Mouse (Mus musculus) frontal cortex, postnatal 10 days (tissue): Measurements from ENCODE around the gene Tecpr2.

ENCODE experiments used
- DNase-seq, 2 experiments: peaks; one replicate each; pipeline ENCODE4 v3.0.0; 2022; ENCODE audit warnings: low spot score in 2 of 2, mixed read lengths in 1 of 2

Gene Tecpr2

DNA sequence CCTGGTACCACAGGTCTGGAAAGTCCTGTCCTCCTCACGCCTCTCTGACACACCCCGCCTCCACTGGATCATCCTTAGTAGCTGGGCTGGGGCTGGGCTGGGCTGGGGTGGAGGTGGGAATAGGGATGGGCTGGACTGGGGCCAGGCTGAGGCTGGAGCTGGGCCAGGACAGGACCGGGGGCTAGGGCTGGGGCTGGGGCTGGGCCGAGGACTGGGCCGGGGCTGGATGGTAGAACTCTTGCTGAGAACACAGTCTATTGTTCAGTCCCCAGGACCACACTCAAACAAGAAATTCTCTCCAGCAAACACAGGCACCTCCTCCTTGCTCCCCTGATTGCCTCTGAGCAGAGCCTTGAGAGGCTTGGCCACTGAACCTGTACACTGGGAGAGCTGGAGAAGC, 117.3 kb downstream of the Tecpr2 start:
- DNase-seq = no peak

DNA sequence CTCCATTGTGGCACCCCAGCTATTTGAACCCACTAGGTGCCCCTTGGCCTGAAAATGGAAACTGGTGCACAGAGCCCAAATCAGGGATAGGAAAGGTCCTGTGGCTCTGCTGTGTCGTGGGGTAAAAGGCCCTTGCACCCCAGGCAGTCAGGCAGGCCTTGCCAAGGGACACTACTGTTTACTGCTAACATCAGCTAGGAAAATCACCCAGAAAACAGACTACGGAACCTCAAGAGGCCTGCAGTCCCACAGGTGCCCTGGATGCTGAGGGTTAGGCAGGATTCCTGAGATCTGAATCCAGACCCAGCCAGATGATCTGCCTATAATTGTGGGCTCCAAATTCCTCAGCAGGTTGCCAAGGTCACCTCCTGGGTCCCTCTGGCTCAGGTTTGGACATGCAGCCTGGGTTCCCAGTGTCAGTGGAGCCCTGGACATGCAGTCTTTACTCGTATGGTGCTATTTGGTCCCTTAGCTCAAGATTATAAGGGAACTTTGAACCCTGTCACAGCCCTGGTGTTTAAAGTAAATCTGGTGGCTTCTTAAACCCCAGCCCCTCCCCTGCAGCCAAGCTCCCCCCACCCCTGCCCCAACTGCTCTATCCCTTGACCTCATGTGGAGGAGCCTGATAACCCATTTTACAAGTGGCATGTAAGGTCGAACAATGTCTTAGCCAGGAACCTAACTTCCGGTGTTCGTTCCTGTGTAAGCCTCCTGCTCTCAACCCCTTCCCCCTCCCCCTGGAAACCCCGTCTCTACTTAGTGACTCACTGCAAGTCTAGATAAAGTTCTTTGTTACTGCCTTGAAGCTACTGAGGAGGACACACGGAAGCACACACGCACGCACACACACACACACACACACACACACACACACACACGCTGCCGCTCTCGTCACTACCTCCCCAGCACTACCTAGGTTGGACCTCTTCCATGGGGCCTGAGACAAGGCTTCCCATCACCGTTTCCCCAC, 118.4 kb downstream of the Tecpr2 start:
- no peak for DNase-seq

DNA sequence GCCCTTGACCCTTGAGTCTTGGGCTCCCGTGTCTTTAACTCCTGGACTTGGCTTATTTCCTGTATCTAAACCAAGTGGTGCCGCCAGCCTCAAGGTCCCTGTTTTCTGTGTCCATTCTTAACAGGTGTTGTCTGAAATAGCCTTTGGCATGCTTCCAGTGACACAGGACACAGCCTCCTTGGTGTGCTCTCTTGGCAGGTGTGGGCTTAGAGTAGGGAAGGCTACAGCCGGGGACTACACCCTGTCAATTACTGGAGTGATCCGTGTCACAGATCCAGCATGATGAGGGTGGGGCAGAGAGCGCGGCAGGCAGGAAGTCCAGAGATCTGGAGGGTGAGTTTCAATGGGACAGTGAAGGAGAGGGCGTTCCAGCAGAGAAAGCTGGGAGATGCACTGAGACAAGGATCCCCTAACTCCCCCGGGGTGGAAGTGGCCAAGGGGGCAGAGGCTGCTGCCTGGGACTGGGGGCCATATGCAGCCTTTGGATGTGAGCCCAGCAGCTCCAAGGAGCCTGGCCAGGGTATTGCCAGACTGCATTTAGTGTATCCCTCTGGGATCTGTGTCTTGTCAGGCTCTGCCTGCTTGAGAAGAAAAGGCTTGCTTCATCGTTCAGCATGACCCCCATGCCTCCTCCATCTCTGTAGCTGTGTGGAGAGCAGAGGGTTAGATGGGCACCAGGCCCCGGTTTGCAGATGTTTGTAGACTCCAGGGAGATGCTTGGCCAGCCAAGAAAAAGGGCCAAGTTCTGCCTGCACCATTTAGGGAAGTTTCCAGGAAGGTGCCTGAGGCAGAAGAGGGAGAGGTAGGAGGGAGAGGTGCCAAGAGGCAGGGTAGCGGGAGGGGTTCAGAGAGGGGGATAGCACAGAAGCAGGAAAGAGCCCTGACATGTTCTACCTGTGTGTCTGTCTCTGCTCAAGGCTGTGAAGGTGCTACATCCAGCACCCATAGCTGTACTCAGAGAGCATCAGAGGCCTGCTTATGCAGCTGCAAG, 119.7 kb downstream of the Tecpr2 start:
- DNase-seq = no peak

DNA sequence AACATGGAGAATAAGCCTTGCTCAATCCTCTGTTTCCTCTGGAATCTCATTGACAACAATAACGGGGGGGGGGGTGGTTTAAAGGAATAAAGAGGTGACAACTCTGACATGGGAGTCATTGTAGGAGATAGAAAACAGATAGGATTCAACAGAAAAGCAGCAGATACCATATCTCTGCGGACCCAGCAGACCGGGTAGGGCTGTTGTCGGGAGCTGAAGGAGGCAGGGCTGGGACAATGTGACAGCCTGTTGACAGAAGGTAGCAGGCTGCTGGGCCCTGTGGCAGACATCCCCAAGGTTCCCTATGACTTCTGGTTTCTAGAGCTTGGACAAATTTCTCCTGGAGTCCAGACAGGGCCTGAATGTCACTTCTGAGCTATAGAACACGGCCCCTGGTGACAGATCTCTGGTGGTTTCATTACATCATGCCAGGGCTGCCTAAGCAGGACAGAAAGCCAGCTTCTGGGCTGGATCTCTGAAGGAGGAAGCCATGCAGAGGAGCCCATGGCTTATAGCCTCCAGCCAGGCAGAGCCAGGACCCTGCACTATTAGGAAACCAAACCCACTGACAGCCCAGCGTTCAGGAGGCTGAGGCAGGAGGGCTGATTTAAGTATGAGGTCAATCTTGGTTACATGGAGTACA, 120.7 kb downstream of the Tecpr2 start:
- no peak for DNase-seq

DNA sequence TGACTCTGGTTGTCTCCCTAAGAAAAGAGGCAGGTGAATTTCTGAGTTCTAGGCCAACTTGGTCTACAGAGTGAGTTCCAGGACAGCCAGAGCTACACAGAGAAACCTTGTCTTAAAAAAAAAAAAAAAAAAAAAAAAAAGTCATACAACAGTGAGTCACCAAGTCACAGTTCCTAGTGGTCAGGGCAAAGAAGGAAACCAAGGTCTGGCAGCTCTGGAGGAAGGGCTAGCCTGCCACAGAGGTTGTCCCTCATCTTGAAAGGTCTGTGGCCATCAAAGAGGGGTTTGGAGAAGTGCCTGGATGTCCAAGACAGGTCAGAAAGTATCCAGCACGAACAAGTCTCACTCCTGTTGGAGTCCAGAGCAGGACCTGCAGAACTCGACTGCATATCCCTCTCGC, 127.7 kb downstream of the Tecpr2 start:
- DNase-seq = no peak

DNA sequence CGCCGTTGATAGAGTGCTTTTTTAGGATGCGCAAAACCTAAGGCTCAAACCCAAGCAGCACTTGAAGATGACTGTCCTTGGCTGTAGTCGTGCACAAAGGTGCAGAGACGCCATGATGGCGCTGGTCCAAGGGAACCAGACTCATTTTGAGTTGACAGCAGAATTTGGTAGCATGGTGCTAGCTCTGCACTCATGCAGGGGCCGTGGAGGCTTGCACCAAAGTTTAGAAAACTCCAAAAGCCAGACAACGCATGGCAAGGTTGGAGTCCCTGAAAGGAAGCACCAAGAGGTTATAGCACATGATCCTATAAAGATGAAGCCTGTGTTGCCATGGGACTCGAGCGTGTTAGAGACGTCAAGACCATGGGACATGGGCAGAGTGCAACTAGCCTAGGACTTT, 129.0 kb downstream of the Tecpr2 start:
- DNase-seq = no peak

DNA sequence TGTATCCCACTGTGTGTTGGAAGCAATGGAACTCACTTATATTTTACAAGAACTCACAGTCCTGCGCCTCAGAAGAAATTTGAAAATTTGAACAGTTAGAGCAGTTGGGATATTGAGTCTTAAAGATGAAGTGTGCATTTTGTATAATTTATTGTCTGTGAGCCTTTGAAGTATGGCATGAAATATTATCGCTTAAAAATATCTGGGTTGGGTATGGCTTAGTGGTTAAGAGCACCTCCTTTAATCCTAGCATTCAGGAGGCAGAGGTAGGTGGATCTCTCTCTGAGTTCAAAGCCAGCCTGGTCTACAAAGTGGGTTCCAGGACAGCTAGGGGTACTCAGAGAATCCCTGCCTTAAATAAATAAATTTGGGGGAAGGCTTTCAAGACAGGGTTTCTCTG, 130.0 kb downstream of the Tecpr2 start:
- DNase-seq = no peak

DNA sequence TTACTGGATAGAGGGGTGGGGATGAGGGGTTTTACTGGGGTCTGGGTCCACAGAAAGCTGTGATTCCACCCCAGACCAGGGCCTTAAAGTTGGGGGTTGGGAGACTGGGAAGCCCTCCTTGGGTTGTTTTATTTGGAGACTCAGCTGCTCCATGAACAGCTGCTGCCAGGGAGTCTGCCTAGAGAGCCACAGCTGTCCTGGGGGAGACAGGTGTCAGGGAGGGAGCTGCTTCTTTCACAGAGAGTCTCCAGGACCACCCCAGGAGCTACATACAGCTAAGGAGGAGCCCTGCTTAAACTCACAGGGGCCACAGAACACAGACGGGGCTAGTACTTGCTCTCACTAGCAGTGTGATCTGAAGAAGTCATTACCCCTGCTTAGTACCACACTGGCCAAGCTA, 132.1 kb downstream of the Tecpr2 start:
- DNase-seq = no peak

DNA sequence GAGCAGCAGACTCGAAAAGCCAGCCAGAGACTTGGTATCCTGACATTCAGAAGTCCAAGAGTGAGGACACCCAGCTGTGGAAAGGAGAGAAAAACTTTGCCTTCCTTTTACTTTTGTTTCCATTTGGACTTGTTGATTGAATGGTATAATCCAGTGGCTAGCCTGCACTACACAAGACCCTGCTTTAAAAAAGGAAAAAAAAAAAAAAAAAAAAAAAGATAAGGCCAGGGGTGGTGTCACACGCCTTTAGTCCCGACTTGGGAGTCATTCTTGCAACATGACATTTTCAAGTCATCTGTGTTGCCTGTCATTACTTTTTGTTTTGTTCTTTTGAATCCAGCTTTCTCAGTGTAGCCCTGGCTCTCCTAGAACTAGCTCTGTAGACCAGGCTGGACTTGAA, 132.5 kb downstream of the Tecpr2 start:
- no peak for DNase-seq
